Mouse (Mus musculus) kidney, embryonic 15.5 days (tissue): ENCODE data around the gene Dop1a. TPM values are rescaled to one million over a fixed set of nuclear protein-coding genes. Genes with fewer than 3 reads are reported as not detected.

Experiments used
- ATAC-seq: fragments of 200-750 bp; cut with Nextera tagmentation; replicated peaks from 2 replicates; pipeline ENCODE4 v1.8.0; 2017; ENCODE audit warnings: moderate TSS enrichment; ENCODE audit not compliant: low FRiP score
- H3K27ac ChIP-seq: fragments of 300-500 bp; sonication (generic); 2 replicates; pipeline ENCODE4 v1.5.1; 2015; ENCODE audit warnings: mild to moderate bottlenecking, inconsistent platforms
- H3K27me3 ChIP-seq: fragments of 300-500 bp; sonication (generic); 2 replicates; pipeline ENCODE4 v1.6.1; 2015; ENCODE audit warnings: inconsistent platforms
- H3K36me3 ChIP-seq: fragments of 300-500 bp; sonication (generic); 2 replicates; pipeline ENCODE4 v1.6.1; 2015; ENCODE audit warnings: inconsistent platforms
- H3K4me1 ChIP-seq: fragments of 300-500 bp; sonication (generic); 2 replicates; pipeline ENCODE4 v1.6.1; 2015; ENCODE audit warnings: inconsistent platforms
- H3K4me2 ChIP-seq: fragments of 300-500 bp; sonication (generic); 2 replicates; pipeline ENCODE4 v1.6.1; 2015; ENCODE audit warnings: moderate library complexity, mild to moderate bottlenecking, inconsistent platforms
- H3K4me3 ChIP-seq: fragments of 300-500 bp; sonication (generic); replicated peaks from 2 replicates; pipeline ENCODE4 v1.5.1; 2015; ENCODE audit warnings: mild to moderate bottlenecking, inconsistent platforms
- H3K9ac ChIP-seq: fragments of 300-500 bp; sonication (generic); 2 replicates; pipeline ENCODE4 v1.6.1; 2015; ENCODE audit warnings: mild to moderate bottlenecking, inconsistent platforms
- H3K9me3 ChIP-seq: fragments of 300-500 bp; sonication (generic); replicated peaks from 2 replicates; pipeline ENCODE4 v1.6.1; 2016; ENCODE audit warnings: inconsistent platforms
- WGBS: fragments of 180-500 bp; shearing (Covaris S2); methylation state at CpG from one replicate; pipeline ENCODE4 v1.1.7; 2015; ENCODE audit warnings: mixed read lengths; 5-methylcytosine and 5-hydroxymethylcytosine counted together
- polyA plus RNA-seq: library from polyadenylated mRNA; unstranded; fragments of >200 nt; fragmentation: Nextera tagmentation; extraction: Ambion mirVana; gene quantifications from 2 replicates; pipeline ENCODE4 v1.2.1, GENCODE M21; 2015

The Dop1a gene
- polyA plus RNA-seq, 1 experiment from 2014 or later, result 13.0 TPM

- H3K9me3 ChIP-seq, result no peaks in the 10 kb centered on the region
- no peaks in the 10 kb centered on the region for H3K27me3 ChIP-seq
- H3K4me2 ChIP-seq, result peak overlapping the region; percentile 53
- H3K4me1 ChIP-seq, result peaks cover 13% of the 10 kb centered on the region
- ATAC-seq, result peak; percentile 74
- no peak overlapping the region for H3K9ac ChIP-seq
- H3K27ac ChIP-seq, result no peak overlapping the region
- H3K4me3 ChIP-seq, result 0 out of 2 replicates have a peak overlapping the region, but pooled peaks have one; percentile 20
- no peaks in the 10 kb centered on the region for H3K36me3 ChIP-seq
- 1% methylated on average over 13 of the region's 13 CpGs for WGBS
Observed at GRCm38 (mm10) chr9:86451617-86452016, 15.3 kb upstream of the Dop1a start.

DNA sequence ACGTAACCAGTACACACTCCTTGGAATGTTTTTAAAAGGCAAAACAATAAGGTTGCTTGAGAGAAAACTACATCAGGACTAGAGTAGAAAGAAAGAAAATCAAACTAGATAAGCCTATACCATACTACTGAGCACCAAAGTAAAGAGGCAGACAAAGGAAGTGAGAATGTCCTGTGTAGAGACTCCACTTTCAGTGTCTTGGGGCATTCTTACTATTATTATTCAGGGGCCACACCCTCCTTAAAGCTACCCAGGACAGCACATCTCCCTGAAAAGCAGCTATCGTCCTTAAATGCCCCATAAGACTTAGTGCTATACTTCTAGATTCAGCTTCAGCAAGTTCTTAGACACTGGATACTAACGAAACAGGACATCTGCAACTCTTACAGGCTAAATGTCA is 13.3 kb upstream of the Dop1a start:
- Histone ChIP-seq H3K27me3 (no peaks in the 10 kb centered on the region), H3K9ac (no peak overlapping the region), H3K27ac (no peak overlapping the region), H3K4me2 (no peak overlapping the region), H3K4me1 (peaks cover 5% of the 10 kb centered on the region), H3K9me3 (no peaks in the 10 kb centered on the region), H3K36me3 (no peaks in the 10 kb centered on the region), H3K4me3 (no peak overlapping the region)
- ATAC-seq, result no peak
- WGBS, result 77% methylated on average over 3 of the region's 3 CpGs

DNA sequence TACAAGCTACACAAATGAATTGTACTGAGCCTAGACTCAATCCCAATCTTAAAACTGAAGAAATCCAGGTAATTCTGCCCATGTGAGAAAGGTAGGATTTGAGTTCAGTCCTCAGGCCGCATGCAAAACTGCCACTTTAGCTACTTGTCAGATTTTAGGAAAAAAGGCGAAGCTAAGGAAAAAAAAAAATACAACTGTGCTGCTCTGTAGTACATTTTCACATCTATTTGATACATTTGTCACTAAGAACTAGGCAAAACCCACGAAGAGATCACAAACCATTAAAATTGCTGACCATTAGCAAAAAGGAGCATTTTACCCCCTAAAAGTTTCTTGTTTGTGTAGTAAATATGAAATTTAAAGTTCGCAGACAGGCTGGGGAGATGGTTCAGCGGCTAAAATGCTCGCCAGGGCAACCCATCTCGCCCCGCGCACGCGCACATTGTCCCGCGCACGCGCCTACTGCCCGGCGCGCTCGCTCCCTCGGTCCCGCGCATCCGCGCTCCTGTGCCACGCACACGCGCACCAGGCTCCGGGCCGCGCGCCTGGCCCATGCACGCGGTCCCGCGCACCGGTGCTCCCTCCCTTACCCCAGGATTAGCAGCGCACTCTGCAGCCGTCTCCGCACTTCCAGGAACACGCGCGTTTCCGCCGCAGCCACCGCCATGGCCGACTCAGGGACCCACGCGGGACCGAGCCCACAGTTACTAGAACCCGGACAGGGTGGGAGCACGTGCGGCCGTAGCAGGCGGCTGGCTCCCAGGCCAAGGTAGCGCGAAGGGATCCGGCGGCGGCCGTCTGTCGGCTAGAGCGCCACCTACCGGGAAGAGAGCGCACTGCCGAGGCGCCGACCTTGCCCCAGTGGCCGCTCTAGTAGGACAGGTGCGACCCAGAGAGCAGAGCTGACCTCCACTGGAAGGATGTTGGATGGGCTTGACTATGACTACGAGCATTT is 2.5 kb upstream of the Dop1a start, which contains the start of gene Ube2cbp:
TSS of gene Ube2cbp (minus strand) at position 800 of the 955 bp plus-strand sequence.
- peak within 1 kb of the TSS; percentile 76 for H3K27ac ChIP-seq
- H3K9me3 ChIP-seq, result no peaks in the 10 kb centered on the region
- H3K27me3 ChIP-seq, result 0 out of 2 replicates have a peak, but pooled peaks cover 6% of the 10 kb centered on the region
- peak within 1 kb of the TSS; percentile 71 for H3K4me2 ChIP-seq
- ATAC-seq, result peak; percentile 85
- H3K9ac ChIP-seq, result peak within 1 kb of the TSS; percentile 69
- no peaks in the 10 kb centered on the region for H3K36me3 ChIP-seq
- 2% methylated on average over 70 of the region's 70 CpGs for WGBS
- H3K4me1 ChIP-seq, result peaks cover 12% of the 10 kb centered on the region
- peak within 1 kb of the TSS; percentile 71 for H3K4me3 ChIP-seq

DNA sequence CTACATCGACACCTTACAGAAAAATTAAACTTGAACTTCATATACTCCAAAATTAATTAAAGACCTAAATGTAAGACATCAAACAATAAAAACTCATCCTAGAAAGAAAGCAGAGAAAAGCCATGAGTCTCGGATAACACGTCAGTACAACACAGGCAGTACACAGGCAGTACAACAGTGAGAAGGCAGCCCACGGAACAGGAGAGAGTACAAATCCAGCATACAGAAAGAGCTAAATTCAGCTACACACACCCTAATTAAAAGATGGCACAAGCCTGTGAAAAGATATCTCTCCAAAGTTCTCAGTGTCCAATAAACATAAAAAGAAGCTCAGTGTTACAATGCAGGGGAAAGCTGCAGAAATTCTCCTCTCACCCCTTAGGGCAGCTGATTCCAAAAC is 9.0 kb downstream of the Dop1a start:
- H3K27ac ChIP-seq, result no peak overlapping the region
- no peak overlapping the region for H3K4me3 ChIP-seq
- 85% methylated on average over 4 of the region's 4 CpGs for WGBS
- no peaks in the 10 kb centered on the region for H3K27me3 ChIP-seq
- no peaks in the 10 kb centered on the region for H3K9me3 ChIP-seq
- no peak overlapping the region for H3K9ac ChIP-seq
- no peak for ATAC-seq
- no peaks in the 10 kb centered on the region for H3K4me1 ChIP-seq
- no peak overlapping the region for H3K4me2 ChIP-seq
- H3K36me3 ChIP-seq, result no peaks in the 10 kb centered on the region

- Histone ChIP-seq H3K27ac (no peak overlapping the region), H3K36me3 (no peaks in the 10 kb centered on the region), H3K4me3 (no peak overlapping the region), H3K27me3 (no peaks in the 10 kb centered on the region), H3K9ac (no peak overlapping the region), H3K9me3 (no peaks in the 10 kb centered on the region), H3K4me2 (no peak overlapping the region), H3K4me1 (no peaks in the 10 kb centered on the region)
- 71% methylated on average over 5 of the region's 5 CpGs for WGBS
- ATAC-seq, result no peak
Observed at GRCm38 (mm10) chr9:86476763-86477162, 9.8 kb downstream of the Dop1a start.

GRCm38 (mm10) chr9:86478414-86479093 is 11.6 kb downstream of the Dop1a start:
- 74% methylated on average over 5 of the region's 5 CpGs for WGBS
- no peak overlapping the region for H3K27ac ChIP-seq
- H3K27me3 ChIP-seq, result no peaks in the 10 kb centered on the region
- H3K36me3 ChIP-seq, result no peaks in the 10 kb centered on the region
- no peak overlapping the region for H3K4me2 ChIP-seq
- no peaks in the 10 kb centered on the region for H3K4me1 ChIP-seq
- no peak for ATAC-seq
- no peak overlapping the region for H3K9ac ChIP-seq
- H3K4me3 ChIP-seq, result no peak overlapping the region
- H3K9me3 ChIP-seq, result no peaks in the 10 kb centered on the region

- Histone ChIP-seq H3K36me3 (no peaks in the 10 kb centered on the region), H3K4me1 (no peaks in the 10 kb centered on the region), H3K4me3 (no peak overlapping the region), H3K27ac (no peak overlapping the region), H3K4me2 (no peak overlapping the region), H3K9ac (no peak overlapping the region), H3K27me3 (no peaks in the 10 kb centered on the region), H3K9me3 (no peaks in the 10 kb centered on the region)
- ATAC-seq, result no peak
- WGBS, result 85% methylated on average over 1 of the region's 1 CpGs
Observed at GRCm38 (mm10) chr9:86482236-86482635, 15.3 kb downstream of the Dop1a start.

DNA sequence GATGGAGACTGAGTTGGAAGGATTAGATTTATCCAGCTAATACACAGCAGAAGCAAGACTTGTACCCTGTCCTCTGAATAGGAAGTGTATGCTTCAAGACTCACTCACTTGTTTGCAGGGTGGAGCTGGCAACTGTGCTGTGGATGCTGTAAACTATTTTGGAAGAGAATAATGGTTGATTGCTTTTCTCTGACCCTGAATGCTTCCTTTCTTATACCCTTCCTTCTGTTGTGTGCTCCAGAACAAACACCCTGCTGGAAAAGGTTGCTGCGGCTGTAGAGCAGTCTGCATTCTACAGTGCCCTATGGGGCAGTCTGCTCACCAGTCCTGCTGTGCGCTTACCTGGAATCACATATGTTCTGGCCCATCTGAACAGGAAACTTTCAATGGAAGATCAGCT is 24.8 kb downstream of the Dop1a start:
- no peak overlapping the region for H3K9ac ChIP-seq
- H3K36me3 ChIP-seq, result peaks cover 27% of the 10 kb centered on the region
- H3K4me2 ChIP-seq, result no peak overlapping the region
- H3K27ac ChIP-seq, result no peak overlapping the region
- H3K4me1 ChIP-seq, result no peaks in the 10 kb centered on the region
- WGBS, result 94% methylated on average over 2 of the region's 2 CpGs
- no peak for ATAC-seq
- H3K27me3 ChIP-seq, result no peaks in the 10 kb centered on the region
- no peak overlapping the region for H3K4me3 ChIP-seq
- no peaks in the 10 kb centered on the region for H3K9me3 ChIP-seq

DNA sequence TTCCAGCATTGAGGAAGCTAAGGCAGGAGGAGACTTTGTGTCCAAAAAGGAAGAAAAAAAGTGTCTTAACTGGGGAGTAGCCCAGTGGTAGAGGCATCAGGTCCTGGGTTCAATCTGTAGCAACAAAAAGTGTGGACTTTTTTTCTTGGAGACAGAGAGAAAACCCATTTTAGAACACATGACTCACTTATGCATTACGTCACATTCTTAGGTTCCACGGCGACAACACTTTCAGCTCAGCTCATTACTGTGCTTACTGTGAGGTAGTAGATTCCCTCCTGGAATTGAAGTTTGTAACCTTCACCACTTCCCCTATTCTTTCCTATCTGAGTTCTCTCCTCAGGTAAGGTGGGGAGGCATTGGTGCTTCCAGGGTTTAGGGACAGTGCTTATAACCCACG is 29.3 kb downstream of the Dop1a start:
- H3K27ac ChIP-seq, result no peak overlapping the region
- no peak overlapping the region for H3K9ac ChIP-seq
- WGBS, result 92% methylated on average over 4 of the region's 4 CpGs
- no peaks in the 10 kb centered on the region for H3K27me3 ChIP-seq
- peaks cover 27% of the 10 kb centered on the region for H3K36me3 ChIP-seq
- no peaks in the 10 kb centered on the region for H3K9me3 ChIP-seq
- no peaks in the 10 kb centered on the region for H3K4me1 ChIP-seq
- H3K4me3 ChIP-seq, result no peak overlapping the region
- ATAC-seq, result no peak
- no peak overlapping the region for H3K4me2 ChIP-seq

DNA sequence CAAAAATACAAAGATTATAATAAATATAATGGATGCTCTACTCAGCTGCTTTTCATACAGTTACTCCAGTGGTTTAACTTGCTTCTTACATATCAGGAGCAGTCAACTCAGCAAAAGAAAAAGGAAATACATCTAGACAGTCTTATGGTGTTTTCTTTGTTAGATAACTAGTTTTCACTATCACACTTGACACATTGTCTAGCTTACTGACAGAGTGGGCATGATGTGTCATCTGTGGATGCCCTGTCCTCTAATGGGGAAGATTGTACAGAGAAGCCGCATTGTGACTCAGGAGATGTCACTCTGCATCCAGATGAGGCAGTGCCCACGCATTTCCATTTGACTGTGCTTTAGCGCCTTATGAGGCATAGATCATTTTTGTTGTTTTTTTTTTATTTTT is 32.1 kb downstream of the Dop1a start:
- H3K4me3 ChIP-seq, result no peak overlapping the region
- H3K9ac ChIP-seq, result no peak overlapping the region
- no peaks in the 10 kb centered on the region for H3K9me3 ChIP-seq
- H3K4me1 ChIP-seq, result no peaks in the 10 kb centered on the region
- peaks cover 14% of the 10 kb centered on the region for H3K36me3 ChIP-seq
- H3K4me2 ChIP-seq, result no peak overlapping the region
- no peak for ATAC-seq
- H3K27ac ChIP-seq, result no peak overlapping the region
- H3K27me3 ChIP-seq, result no peaks in the 10 kb centered on the region
- WGBS, result 94% methylated on average over 3 of the region's 3 CpGs

DNA sequence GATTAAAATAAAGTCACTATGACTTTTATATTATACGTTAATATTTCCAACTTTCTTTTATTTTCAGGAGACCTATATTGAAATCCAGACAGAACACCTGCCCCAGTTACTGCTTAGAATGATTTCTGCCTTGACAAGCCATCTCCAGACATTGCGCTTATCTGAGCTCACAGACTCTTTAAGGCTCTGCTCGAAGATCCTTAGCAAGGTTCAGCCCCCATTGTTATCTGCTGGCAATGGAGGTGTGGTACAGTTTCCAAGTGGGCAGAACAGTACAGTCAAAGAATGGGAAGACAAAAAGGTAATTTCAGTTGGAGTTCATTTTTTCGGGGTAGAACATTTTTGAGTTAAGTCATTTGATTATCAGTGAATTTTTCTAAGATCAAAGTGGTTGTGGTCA is 40.5 kb downstream of the Dop1a start:
- no peak for ATAC-seq
- no peaks in the 10 kb centered on the region for H3K27me3 ChIP-seq
- no peak overlapping the region for H3K27ac ChIP-seq
- no peaks in the 10 kb centered on the region for H3K4me1 ChIP-seq
- no peak overlapping the region for H3K9ac ChIP-seq
- peaks cover 16% of the 10 kb centered on the region for H3K36me3 ChIP-seq
- no peaks in the 10 kb centered on the region for H3K9me3 ChIP-seq
- no peak overlapping the region for H3K4me3 ChIP-seq
- H3K4me2 ChIP-seq, result no peak overlapping the region
- WGBS, result 90% methylated on average over 4 of the region's 4 CpGs

- Histone ChIP-seq H3K27me3 (no peaks in the 10 kb centered on the region), H3K36me3 (peaks cover 52% of the 10 kb centered on the region), H3K9me3 (no peaks in the 10 kb centered on the region), H3K9ac (no peak overlapping the region), H3K27ac (no peak overlapping the region), H3K4me1 (no peaks in the 10 kb centered on the region), H3K4me2 (no peak overlapping the region), H3K4me3 (no peak overlapping the region)
- WGBS, result 83% methylated on average over 5 of the region's 5 CpGs
- ATAC-seq, result no peak; the same call in 1 of the 2 replicates
Observed at GRCm38 (mm10) chr9:86513733-86514132, 46.8 kb downstream of the Dop1a start.
